In genomic region chr7:89481723-89482122, GRCm38 (mm10) we compare ENCODE assay signal across 12 mouse cellular contexts. TPM values are rescaled to one million over a fixed set of nuclear protein-coding genes. Genes with fewer than 3 reads are reported as not detected.
DNase-seq lines count a peak whose midpoint lies in the region; ATAC-seq and TF ChIP-seq lines count a peak whose summit lies in the region.
"Had no signal": no experiment of that assay in that cellular context is flagged by ENCODE, and none has a peak within 500 bp of the region (broad histone marks: within the 10 kb centered on the region; RNA-seq: fewer than 3 reads in every experiment).

No protein-coding gene starts in this region.

- H3K4me1 ChIP-seq in hindbrain, embryonic 11.5 days (replicated peaks; ENCODE audit: control insufficient read depth, insufficient read depth, low read length), result no peaks in the 10 kb centered on the region
- H3K4me1 ChIP-seq in hindbrain, embryonic 16.5 days (ENCODE audit: control insufficient read depth, insufficient read depth, low read depth, low read length), result no peaks in the 10 kb centered on the region
- peaks cover 2 to 60% of the 10 kb centered on the region in 2 experiments; a peak in 3 of 4 replicates for H3K4me1 ChIP-seq in CH12.LX (ENCODE audit: control insufficient read depth in 1 of 2, insufficient read depth in 2 of 2)
- no peaks in the 10 kb centered on the region for H3K4me1 ChIP-seq in lung, embryonic 14.5 days (ENCODE audit: insufficient read depth)
- H3K4me1 ChIP-seq in forebrain, embryonic 10.5 days, result peaks cover 8% of the 10 kb centered on the region

- no peak for TF ChIP-seq RAD21 in CH12.LX (IDR thresholded peaks at IDR 0.05; ENCODE audit: low read depth, low read length)

- H3K4me3 ChIP-seq in hindbrain, embryonic 11.5 days (ENCODE audit: low read depth, low read length), result no peak overlapping the region
- H3K4me3 ChIP-seq in hindbrain, embryonic 16.5 days (ENCODE audit: low read length), result no peak overlapping the region
- no peak overlapping the region for H3K4me3 ChIP-seq in CH12.LX (replicated peaks in 1 of 3; ENCODE audit: low read depth in 2 of 3, low read length in 2 of 3, poor library complexity in 1 of 3)
- H3K4me3 ChIP-seq in lung, embryonic 14.5 days (ENCODE audit: low read depth, low read length), result no peak overlapping the region
- H3K4me3 ChIP-seq in forebrain, embryonic 10.5 days, result no peak overlapping the region
- H3K4me3 ChIP-seq: embryonic facial prominence, embryonic 12.5 days had no signal

- H3K9me3 ChIP-seq in hindbrain, embryonic 11.5 days (ENCODE audit: control insufficient read depth, low read length), result no peaks in the 10 kb centered on the region
- H3K9me3 ChIP-seq in hindbrain, embryonic 16.5 days (ENCODE audit: control insufficient read depth, low read length), result no peaks in the 10 kb centered on the region
- no peaks in the 10 kb centered on the region for H3K9me3 ChIP-seq in CH12.LX (replicated peaks; ENCODE audit: low read length)
- H3K9me3 ChIP-seq in lung, embryonic 14.5 days (ENCODE audit: low read depth, low read length), result no peaks in the 10 kb centered on the region
- no peaks in the 10 kb centered on the region for H3K9me3 ChIP-seq in forebrain, embryonic 10.5 days
- H3K9me3 ChIP-seq: embryonic facial prominence, embryonic 12.5 days had no signal

- no peak for TF ChIP-seq POLR2A in CH12.LX (IDR thresholded peaks at IDR 0.05; ENCODE audit: low read depth, low read length)

- peak; percentile 62 for TF ChIP-seq EP300 in CH12.LX (IDR thresholded peaks at IDR 0.05; ENCODE audit: low read length)

- peak; percentile 10 for DNase-seq in hindbrain, embryonic 11.5 days (ENCODE audit: low spot score)
- peak; percentile 70 for DNase-seq in CH12.LX (ENCODE audit: extremely low read depth)
- DNase-seq in fibroblast of lung, adult 2 months (ENCODE audit: low read depth), result peak; percentile 80
- peak; percentile 59 for DNase-seq in lung, embryonic 14.5 days
- no peak for DNase-seq in neural tube, embryonic 10.5 days (ENCODE audit: extremely low spot score, low spot score)
- no peak for DNase-seq in adrenal gland, adult (ENCODE audit: inconsistent age in 2 of 2, low spot score in 1 of 2)
- no peak for DNase-seq in forebrain, embryonic 10.5 days (ENCODE audit: extremely low spot score, low spot score)

- in situ Hi-C loops in CH12.LX (cut with MboI; ENCODE audit: low pct_ligation_motif_present, low pct_unique_long_range_greater_than_20kb, low sequenced_read_pairs), result no loop called here

- H3K9ac ChIP-seq in hindbrain, embryonic 11.5 days (ENCODE audit: low read depth, low read length), result no peak overlapping the region
- no peak overlapping the region for H3K9ac ChIP-seq in hindbrain, embryonic 16.5 days (ENCODE audit: low read depth, low read length)
- no peak overlapping the region for H3K9ac ChIP-seq in CH12.LX (ENCODE audit: insufficient read depth, low read depth)
- H3K9ac ChIP-seq in lung, embryonic 14.5 days, result no peak overlapping the region
- H3K9ac ChIP-seq: embryonic facial prominence, embryonic 12.5 days had no signal

- no peaks in the 10 kb centered on the region for H3K79me2 ChIP-seq in CH12.LX (replicated peaks; ENCODE audit: control insufficient read depth, extremely low read depth, insufficient read depth, poor library complexity, severe bottlenecking)

- H3K27ac ChIP-seq in hindbrain, embryonic 11.5 days (ENCODE audit: low read depth, low read length), result no peak overlapping the region
- no peak overlapping the region for H3K27ac ChIP-seq in hindbrain, embryonic 16.5 days (ENCODE audit: low read depth, low read length)
- H3K27ac ChIP-seq in CH12.LX (ENCODE audit: insufficient read depth, low read depth), result no peak overlapping the region
- no peak overlapping the region for H3K27ac ChIP-seq in lung, embryonic 14.5 days (ENCODE audit: low read depth)
- no peak overlapping the region for H3K27ac ChIP-seq in forebrain, embryonic 10.5 days
- H3K27ac ChIP-seq: embryonic facial prominence, embryonic 12.5 days had no signal

- no peak for ATAC-seq in hindbrain, embryonic 11.5 days (ENCODE audit: low FRiP score)
- ATAC-seq in hindbrain, embryonic 16.5 days, result no peak
- 0 out of 2 replicates have a peak, but pooled peaks have one; percentile 33 for ATAC-seq in lung, embryonic 14.5 days (ENCODE audit: insufficient read depth)
- ATAC-seq: intestine, postnatal 0 days had no signal

- H3K36me3 ChIP-seq in hindbrain, embryonic 11.5 days (ENCODE audit: control insufficient read depth, insufficient read depth, low read length), result no peaks in the 10 kb centered on the region
- H3K36me3 ChIP-seq in hindbrain, embryonic 16.5 days (ENCODE audit: control insufficient read depth, insufficient read depth, low read length), result no peaks in the 10 kb centered on the region
- no peaks in the 10 kb centered on the region for H3K36me3 ChIP-seq in CH12.LX (replicated peaks in 1 of 2; ENCODE audit: control insufficient read depth in 1 of 2, insufficient read depth in 1 of 2, low read length in 1 of 2)
- no peaks in the 10 kb centered on the region for H3K36me3 ChIP-seq in lung, embryonic 14.5 days (ENCODE audit: insufficient read depth)
- no peaks in the 10 kb centered on the region for H3K36me3 ChIP-seq in forebrain, embryonic 10.5 days (replicated peaks)
- H3K36me3 ChIP-seq: embryonic facial prominence, embryonic 12.5 days had no signal

- H3K4me2 ChIP-seq in hindbrain, embryonic 11.5 days (replicated peaks; ENCODE audit: low read depth, low read length), result no peak overlapping the region
- no peak overlapping the region for H3K4me2 ChIP-seq in hindbrain, embryonic 16.5 days (ENCODE audit: low read length)
- H3K4me2 ChIP-seq in CH12.LX (ENCODE audit: insufficient read depth, low read depth, poor library complexity, severe bottlenecking), result peak overlapping the region; percentile 59
- H3K4me2 ChIP-seq in lung, embryonic 14.5 days, result no peak overlapping the region
- H3K4me2 ChIP-seq: embryonic facial prominence, embryonic 12.5 days; midbrain, embryonic 11.5 days had no signal

- dilution Hi-C loops in CH12.LX (cut with MboI; ENCODE audit: extremely low pct_ligation_motif_present, extremely low pct_unique_long_range_greater_than_20kb, low sequenced_read_pairs), result no loop called here

- WGBS in hindbrain, embryonic 11.5 days, result 71% methylated on average over 3 of the region's 3 CpGs
- WGBS in hindbrain, embryonic 16.5 days, result 68% methylated on average over 3 of the region's 3 CpGs
- WGBS in lung, embryonic 14.5 days, result 35% methylated on average over 3 of the region's 3 CpGs
- WGBS in forebrain, embryonic 10.5 days, result 73% methylated on average over 3 of the region's 3 CpGs

- TF ChIP-seq CTCF in CH12.LX (conservative IDR thresholded peaks at IDR 0.05 in 1 of 2, IDR thresholded peaks at IDR 0.05 in 1 of 2; ENCODE audit: low read depth in 2 of 2, low read length in 2 of 2), result no peak
- TF ChIP-seq CTCF in lung, embryonic 14.5 days (IDR thresholded peaks at IDR 0.05; ENCODE audit: low read depth), result no peak

- no peaks in the 10 kb centered on the region for H3K27me3 ChIP-seq in hindbrain, embryonic 11.5 days (ENCODE audit: control insufficient read depth, insufficient read depth, low read length)
- no peaks in the 10 kb centered on the region for H3K27me3 ChIP-seq in hindbrain, embryonic 16.5 days (replicated peaks; ENCODE audit: control insufficient read depth, insufficient read depth, low read length)
- peaks cover under 1% of the 10 kb centered on the region for H3K27me3 ChIP-seq in CH12.LX (replicated peaks)
- no peaks in the 10 kb centered on the region for H3K27me3 ChIP-seq in lung, embryonic 14.5 days (ENCODE audit: insufficient read depth, low read length)
- 0 out of 2 replicates have a peak, but pooled peaks cover 2% of the 10 kb centered on the region for H3K27me3 ChIP-seq in forebrain, embryonic 10.5 days (ENCODE audit: poor library complexity, severe bottlenecking)
- H3K27me3 ChIP-seq: embryonic facial prominence, embryonic 12.5 days had no signal

TF ChIP-seq in CH12.LX, 34 proteins besides CTCF, POLR2A, EP300 and RAD21 (continues in another document):
- TF ChIP-seq ETS1 (conservative IDR thresholded peaks at IDR 0.05; ENCODE audit: low read depth, low read length), result peak; percentile 99
- TF ChIP-seq JUN (IDR thresholded peaks at IDR 0.05; ENCODE audit: insufficient read depth, low read depth, low read length), result no peak
- TF ChIP-seq MAFK (IDR thresholded peaks at IDR 0.05; ENCODE audit: insufficient replicate concordance, low read length), result peak; percentile 96
- peak; percentile 40; the same call in 1 of the 2 replicates for TF ChIP-seq MEF2A (IDR thresholded peaks at IDR 0.05; ENCODE audit: borderline replicate concordance, low read depth, low read length)
- peak; percentile 96 for TF ChIP-seq TCF12 (IDR thresholded peaks at IDR 0.05; ENCODE audit: low read depth, low read length)
- TF ChIP-seq KAT2A (IDR thresholded peaks at IDR 0.05; ENCODE audit: insufficient replicate concordance, low read length), result no peak
- TF ChIP-seq CHD1 (IDR thresholded peaks at IDR 0.05; ENCODE audit: low read depth, low read length), result no peak
- TF ChIP-seq ZC3H11A (IDR thresholded peaks at IDR 0.05; ENCODE audit: low read depth, low read length), result no peak
- TF ChIP-seq UBTF (IDR thresholded peaks at IDR 0.05; ENCODE audit: low read depth, low read length), result no peak
- 0 out of 2 replicates have a peak, but pooled peaks have one; percentile 34 for TF ChIP-seq IRF4 (IDR thresholded peaks at IDR 0.05; ENCODE audit: low read depth, low read length)
- no peak for TF ChIP-seq NELFE (IDR thresholded peaks at IDR 0.05; ENCODE audit: low read depth, low read length)
- peak; percentile 52; the same call in 1 of the 2 replicates for TF ChIP-seq MXI1 (IDR thresholded peaks at IDR 0.05; ENCODE audit: low read depth, low read length)
- TF ChIP-seq E2F4 (IDR thresholded peaks at IDR 0.05; ENCODE audit: insufficient replicate concordance, low read depth, low read length), result 0 out of 2 replicates have a peak, but pooled peaks have one; percentile 55
- peak; percentile 83 for TF ChIP-seq MYC (IDR thresholded peaks at IDR 0.05; ENCODE audit: low read depth, low read length)
- TF ChIP-seq BHLHE40 (IDR thresholded peaks at IDR 0.05; ENCODE audit: low read depth, low read length), result peak; percentile 86
- TF ChIP-seq SIN3A (IDR thresholded peaks at IDR 0.05; ENCODE audit: low read length), result peak; percentile 85
- TF ChIP-seq MAX (IDR thresholded peaks at IDR 0.05; ENCODE audit: low read length), result peak; percentile 72; the same call in 1 of the 2 replicates
- no peak for TF ChIP-seq POLR2AphosphoS2 (IDR thresholded peaks at IDR 0.05; ENCODE audit: low read depth, low read length)

RNA-seq across cellular contexts. Expression of gene Prss23, which starts 45.3 kb away (rescaled TPM):
- polyA plus RNA-seq in hindbrain, embryonic 11.5 days (2014; fragmentation: Nextera tagmentation; extraction: Ambion mirVana), result 22.1 and 25.1 TPM in 2 replicates
- 17.3 and 17.7 TPM in 2 replicates for polyA plus RNA-seq in hindbrain, embryonic 16.5 days (2015; fragmentation: Nextera tagmentation; extraction: Ambion mirVana)
- total RNA-seq in CH12.LX (2012; rRNA removed) (1.1 and 3.4 TPM in 2 replicates), CH12.LX (2014; rRNA removed) (1.3 and 2.4 TPM in 2 replicates)
- 2.1 and 2.6 TPM in 2 replicates for polyA plus RNA-seq in CH12.LX (2012; ENCODE audit: insufficient read length, low read depth)
- 37.0 and 41.6 TPM in 2 replicates for polyA plus RNA-seq in lung, embryonic 14.5 days (2014; fragmentation: Nextera tagmentation; extraction: Ambion mirVana)
- polyA plus RNA-seq in forebrain, embryonic 10.5 days (2016; fragmentation: Nextera tagmentation; extraction: Ambion mirVana), result 32.0 and 36.5 TPM in 2 replicates
- total RNA-seq: granulocyte monocyte progenitor cell, adult 5-6 weeks had no signal

Comparison
In these comparisons a context has a peak if more than half of its experiments do, and no peak if none do; other contexts are left out.
1. DNase-seq: peak in hindbrain, embryonic 11.5 days (single experiment), CH12.LX (single experiment), fibroblast of lung, adult 2 months (single experiment) and lung, embryonic 14.5 days (single experiment); none in neural tube, embryonic 10.5 days (single experiment), adrenal gland, adult (0 of 2) and forebrain, embryonic 10.5 days (single experiment).